ENCODE assay signal across 19 mouse cellular contexts in genomic region chr17:72319576-72319975, GRCm38 (mm10).
DNase-seq lines count a peak whose midpoint lies in the region; ATAC-seq and TF ChIP-seq lines count a peak whose summit lies in the region.
"Had no signal": no experiment of that assay in that cellular context is flagged by ENCODE, and none has a peak within 500 bp of the region (broad histone marks: within the 10 kb centered on the region; RNA-seq: fewer than 3 reads in every experiment).

No protein-coding gene starts in this region.

- no peak for TF ChIP-seq POLR2A in kidney, adult 2 months (IDR thresholded peaks at IDR 0.05; ENCODE audit: low read depth, low read length)

- no peaks in the 10 kb centered on the region for H3K4me1 ChIP-seq in kidney, adult 2 months (ENCODE audit: control insufficient read depth, insufficient read depth, low read length)
- no peaks in the 10 kb centered on the region for H3K4me1 ChIP-seq in lung, postnatal 0 days (ENCODE audit: insufficient read depth, low read depth, low read length)
- H3K4me1 ChIP-seq: embryonic facial prominence, embryonic 13.5 days; hindbrain, embryonic 12.5 days; liver, embryonic 13.5 days; neural tube, embryonic 13.5 days had no signal

- no peak for ATAC-seq in lung, postnatal 0 days
- ATAC-seq: intestine, embryonic 16.5 days had no signal

- no peaks in the 10 kb centered on the region for H3K36me3 ChIP-seq in kidney, adult 2 months (ENCODE audit: control insufficient read depth, insufficient read depth, low read length)
- H3K36me3 ChIP-seq in lung, postnatal 0 days (ENCODE audit: insufficient read depth, low read length), result no peaks in the 10 kb centered on the region
- H3K36me3 ChIP-seq: embryonic facial prominence, embryonic 13.5 days; hindbrain, embryonic 12.5 days; liver, embryonic 13.5 days; neural tube, embryonic 13.5 days had no signal

- TF ChIP-seq CTCF in kidney, adult 2 months (conservative IDR thresholded peaks at IDR 0.05; ENCODE audit: insufficient read depth, insufficient read length, low read depth, low read length), result no peak
- peak; percentile 20 for TF ChIP-seq CTCF in lung, postnatal 0 days (IDR thresholded peaks at IDR 0.05)

- TF ChIP-seq EP300 in lung, postnatal 0 days (IDR thresholded peaks at IDR 0.05), result no peak

- DNase-seq in embryo, embryonic 11 days, result peak; percentile 5
- no peak for DNase-seq in embryo, embryonic 9.5 days (ENCODE audit: extremely low spot score)
- peak; percentile 4 for DNase-seq in kidney, adult 2 months
- no peak for DNase-seq in kidney, postnatal 25 days
- DNase-seq in lung, postnatal 0 days (ENCODE audit: low spot score), result no peak
- DNase-seq in lung, postnatal 36 days, result no peak
- DNase-seq in spleen, adult 12 weeks (ENCODE audit: low spot score), result no peak
- DNase-seq in thymus, postnatal 25 days, result no peak
- DNase-seq: gastrocnemius, postnatal 14 days; kidney, postnatal 36 days; layer of hippocampus, postnatal 36 days; left cerebral cortex, postnatal 4 days; liver, embryonic 13.5 days; lung, postnatal 10 days; thymus, postnatal 14 days had no signal

- H3K4me3 ChIP-seq in kidney, adult 2 months (ENCODE audit: insufficient read depth, low read depth, low read length), result no peak overlapping the region
- H3K4me3 ChIP-seq in lung, postnatal 0 days (ENCODE audit: low read depth, low read length), result no peak overlapping the region
- H3K4me3 ChIP-seq: embryonic facial prominence, embryonic 13.5 days; hindbrain, embryonic 12.5 days; liver, embryonic 13.5 days; neural tube, embryonic 13.5 days had no signal

- no peaks in the 10 kb centered on the region for H3K9me3 ChIP-seq in lung, postnatal 0 days (ENCODE audit: low read length)
- H3K9me3 ChIP-seq: embryonic facial prominence, embryonic 13.5 days; hindbrain, embryonic 12.5 days; neural tube, embryonic 13.5 days had no signal

- H3K4me2 ChIP-seq in lung, postnatal 0 days (replicated peaks; ENCODE audit: low read depth, low read length), result no peak overlapping the region
- H3K4me2 ChIP-seq: embryonic facial prominence, embryonic 13.5 days; hindbrain, embryonic 12.5 days; liver, embryonic 13.5 days; neural tube, embryonic 13.5 days had no signal

- H3K27me3 ChIP-seq in kidney, adult 2 months (replicated peaks; ENCODE audit: control insufficient read depth, insufficient read depth, low read length), result no peaks in the 10 kb centered on the region
- H3K27me3 ChIP-seq in lung, postnatal 0 days (replicated peaks; ENCODE audit: insufficient read depth, low read length), result no peaks in the 10 kb centered on the region
- H3K27me3 ChIP-seq: embryonic facial prominence, embryonic 13.5 days; hindbrain, embryonic 12.5 days; liver, embryonic 13.5 days; neural tube, embryonic 13.5 days had no signal

- H3K9ac ChIP-seq in lung, postnatal 0 days (replicated peaks; ENCODE audit: low read depth), result no peak overlapping the region
- H3K9ac ChIP-seq: embryonic facial prominence, embryonic 13.5 days; hindbrain, embryonic 12.5 days; liver, embryonic 13.5 days; neural tube, embryonic 13.5 days had no signal

- H3K27ac ChIP-seq in kidney, adult 2 months (ENCODE audit: insufficient read depth, low read depth, low read length), result no peak overlapping the region
- H3K27ac ChIP-seq in lung, postnatal 0 days (ENCODE audit: low read length), result no peak overlapping the region
- H3K27ac ChIP-seq: embryonic facial prominence, embryonic 13.5 days; hindbrain, embryonic 12.5 days; liver, embryonic 13.5 days; neural tube, embryonic 13.5 days had no signal

Comparison
In these comparisons a context has a peak if more than half of its experiments do, and no peak if none do; other contexts are left out.
1. DNase-seq: peak in embryo, embryonic 11 days (single experiment) and kidney, adult 2 months (single experiment); none in embryo, embryonic 9.5 days (single experiment), kidney, postnatal 25 days (0 of 2), lung, postnatal 0 days (single experiment), lung, postnatal 36 days (single experiment), spleen, adult 12 weeks (single experiment) and thymus, postnatal 25 days (single experiment).